Mouse (Mus musculus): ENCODE measurements around the gene Spaca6.

Gene Spaca6

DNA sequence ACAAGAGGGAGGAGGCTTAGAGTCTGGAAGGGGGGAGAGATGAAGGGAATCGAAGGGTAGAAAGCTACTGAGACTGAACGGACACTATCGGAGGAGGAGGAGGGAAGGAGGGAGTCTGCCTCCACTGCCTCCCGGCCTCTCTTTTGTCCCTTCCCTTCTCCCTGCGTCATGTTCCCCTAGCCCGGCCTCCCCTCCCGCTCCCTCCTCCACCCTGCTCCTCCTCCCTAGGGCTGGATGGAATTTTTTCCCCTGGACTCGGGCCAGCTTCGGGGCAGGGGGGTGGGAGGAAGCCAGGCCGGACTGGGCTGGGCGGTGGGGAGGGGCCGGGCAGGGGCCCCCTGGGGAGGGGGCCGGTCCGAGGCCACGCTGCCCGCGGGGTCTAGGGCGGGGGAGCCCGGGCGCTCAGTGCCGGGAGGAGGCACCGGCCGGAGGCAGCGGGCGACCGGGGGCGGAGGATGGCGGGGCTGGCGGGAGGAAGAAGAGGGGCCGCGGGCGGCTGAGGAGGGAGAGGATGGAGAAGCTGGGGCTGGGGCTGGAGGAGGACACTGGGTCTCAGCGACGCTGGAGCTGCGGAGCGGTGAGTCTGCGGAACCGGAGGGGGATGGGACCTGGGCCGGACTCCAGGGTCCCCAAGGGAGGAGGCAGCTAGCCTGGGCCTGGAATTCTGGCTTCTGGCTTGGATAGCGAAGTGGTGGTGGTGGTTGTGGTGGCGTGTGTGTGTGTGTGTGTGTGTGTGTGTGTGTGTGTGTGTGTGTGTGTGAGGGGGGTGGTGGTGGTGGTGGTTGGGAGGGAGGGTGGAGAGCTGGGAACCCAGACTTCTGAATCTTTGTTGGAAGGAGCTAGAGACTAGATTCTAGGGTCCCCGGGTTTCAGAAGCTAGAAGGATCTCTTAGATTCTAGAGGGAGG is at the start of gene Spaca6:
Spaca6 (plus strand) TSS at position 408 of the 907 bp plus-strand sequence.
- peak; percentile 92 to 93 for DNase-seq (ENCODE audit: low spot score in 2 of 2)

DNA sequence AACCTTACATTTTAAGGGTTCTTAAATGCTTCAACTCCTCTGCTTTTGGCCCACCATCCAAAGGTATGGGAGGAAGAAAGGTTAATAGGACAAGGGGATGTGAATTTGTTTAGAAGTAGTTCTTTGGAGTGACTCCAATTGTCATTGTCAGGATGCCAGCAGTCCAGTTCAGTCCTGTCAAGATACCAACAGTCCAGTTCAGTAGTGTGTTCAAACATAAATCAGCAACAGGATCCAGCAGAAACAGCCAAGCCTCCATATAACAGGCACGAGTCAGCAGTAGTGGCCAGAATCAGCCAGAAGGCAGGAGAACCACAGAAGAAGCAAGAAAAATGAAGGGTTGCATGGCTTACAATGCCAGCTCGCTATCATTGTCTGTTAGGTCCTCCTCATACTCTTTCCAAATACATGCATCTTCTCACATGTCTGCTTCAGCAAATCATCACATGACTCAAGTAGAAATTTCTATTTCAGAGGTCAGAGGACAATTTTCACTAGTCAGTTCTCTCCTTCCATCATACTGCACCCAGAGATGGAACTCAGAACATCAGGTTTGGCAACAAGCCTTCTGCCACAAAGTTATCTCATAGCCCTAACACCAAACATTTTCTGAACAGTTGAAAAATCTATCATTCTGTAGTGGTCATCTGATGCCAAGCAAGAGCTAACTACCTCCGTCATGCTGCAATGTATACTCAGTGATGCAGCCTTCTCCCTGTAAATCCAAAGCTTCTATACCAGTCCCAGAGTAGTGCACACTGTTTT is 35.9 kb upstream of the Spaca6 start:
- DNase-seq (ENCODE audit: low spot score in 2 of 2): no peak

- no peak for DNase-seq (ENCODE audit: low spot score in 2 of 2)
Observed at GRCm38 (mm10) chr17:17792578-17792977, 34.4 kb upstream of the Spaca6 start.

DNA sequence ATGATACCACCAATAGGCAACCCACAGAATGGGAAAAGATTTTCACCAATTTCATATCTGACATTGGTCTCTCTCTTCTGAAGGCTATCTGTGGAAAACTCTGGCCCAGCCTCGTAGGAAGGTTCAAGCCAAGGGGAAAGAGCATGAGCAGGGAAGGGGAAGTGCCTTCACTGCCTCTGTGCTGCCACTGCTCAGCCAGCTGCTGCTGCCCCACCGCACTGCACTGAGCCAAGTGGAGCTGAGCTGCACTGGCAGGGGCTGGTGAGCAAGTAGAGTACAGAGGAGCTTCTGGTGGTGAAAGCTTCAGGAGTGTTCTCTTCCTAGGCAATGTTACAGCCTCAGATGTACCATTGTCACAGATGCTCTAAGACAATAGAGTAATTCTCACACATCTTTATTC is 31.4 kb upstream of the Spaca6 start:
- no peak for DNase-seq (ENCODE audit: low spot score in 2 of 2)

DNA sequence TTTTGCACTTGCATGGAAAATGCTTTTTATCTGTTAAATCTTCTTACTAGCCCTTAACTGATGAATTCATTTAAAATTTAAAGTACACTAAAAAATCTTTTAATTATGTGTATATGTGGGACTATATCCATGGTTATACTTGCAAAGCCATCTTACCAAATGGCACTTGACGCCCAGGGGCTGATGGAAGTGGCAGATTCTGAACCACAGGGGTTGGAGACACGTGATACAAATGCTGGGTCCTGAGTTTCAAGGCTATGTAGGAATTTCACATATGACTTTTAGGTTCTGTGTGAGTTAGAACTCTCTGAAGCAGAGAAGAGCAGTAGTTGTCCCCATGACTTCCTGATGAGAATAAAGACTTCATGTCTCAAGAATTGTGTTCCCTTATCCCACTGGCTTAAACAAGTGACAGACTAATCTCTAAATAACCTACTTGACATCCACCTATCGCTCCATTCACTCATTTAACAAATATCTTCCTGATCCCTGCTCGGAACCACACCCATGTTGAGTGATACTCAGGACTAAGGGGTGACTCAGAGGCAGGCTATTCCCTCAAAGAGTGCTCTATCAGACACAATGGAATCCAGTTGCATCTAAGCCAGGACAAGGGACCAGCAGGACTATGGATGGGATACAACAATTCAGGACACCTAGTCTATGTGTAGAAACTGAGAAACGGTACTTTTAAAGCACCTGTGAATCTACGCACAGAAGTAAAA is 3.2 kb upstream of the Spaca6 start:
- DNase-seq (ENCODE audit: low spot score in 2 of 2): no peak

DNA sequence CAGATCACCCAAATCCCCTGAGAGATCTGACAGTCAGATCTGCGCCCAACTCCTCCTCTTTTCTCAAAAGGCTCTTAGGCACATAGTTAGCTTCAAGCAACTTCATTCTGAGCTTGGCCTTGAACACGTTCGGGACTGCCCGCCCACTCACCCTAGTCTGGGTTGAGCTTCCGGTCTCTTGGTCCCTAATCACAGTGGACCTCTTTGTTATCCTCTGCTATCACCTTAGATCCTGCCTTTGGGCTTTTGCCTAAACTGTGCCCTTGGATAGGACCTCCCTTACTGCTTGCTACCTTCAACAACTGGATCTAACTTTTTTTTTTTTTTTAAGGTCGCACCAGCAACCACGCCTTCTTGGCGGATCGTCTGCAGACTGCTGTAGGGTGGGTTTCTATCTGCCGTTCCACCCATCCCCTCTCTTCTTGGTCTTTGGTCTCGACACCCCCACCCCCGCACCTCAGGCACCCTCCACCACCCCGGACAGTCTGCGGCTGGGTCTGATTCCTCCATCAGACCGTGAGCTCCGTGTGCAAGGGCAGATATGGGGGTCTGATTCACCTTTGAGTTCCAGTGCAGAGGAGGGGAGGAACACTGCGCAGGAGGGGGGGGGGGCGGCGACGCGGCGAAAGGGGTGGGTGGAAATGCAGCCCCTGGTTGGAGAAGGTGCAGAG is 902 bp upstream of the Spaca6 start:
- peak; percentile 57 to 60 for DNase-seq (ENCODE audit: low spot score in 2 of 2)

DNA sequence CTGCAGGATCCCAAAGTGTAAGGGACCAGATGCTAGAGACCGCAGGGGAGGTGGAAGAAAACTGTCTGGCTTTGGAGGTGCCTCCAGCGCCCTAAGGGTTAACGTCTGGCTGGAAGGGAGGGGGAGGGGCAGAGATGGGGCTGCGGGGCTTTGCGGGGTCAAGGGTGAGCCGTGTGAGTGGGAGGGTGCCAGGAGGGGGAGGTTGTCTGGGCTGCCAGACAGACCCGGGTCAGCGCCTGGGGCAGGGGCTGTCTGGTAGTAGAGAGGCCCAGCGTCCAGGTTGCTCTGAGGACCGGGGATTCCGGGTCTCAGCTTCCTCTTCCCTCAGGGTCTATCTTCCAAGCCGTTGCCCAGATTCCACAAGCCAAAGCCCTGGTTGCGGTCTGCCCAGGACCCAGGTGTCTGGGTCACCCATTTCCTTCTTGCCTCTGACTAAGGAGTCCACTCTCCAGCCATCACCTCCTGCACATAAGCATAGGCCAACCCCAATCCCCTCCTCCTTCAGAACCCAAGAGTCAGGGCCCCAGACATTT is 766 bp downstream of the Spaca6 start:
- peak; percentile 44 to 55 for DNase-seq (ENCODE audit: low spot score in 2 of 2)

GRCm38 (mm10) chr17:17828191-17828981 is 1.4 kb downstream of the Spaca6 start:
- DNase-seq (ENCODE audit: low spot score in 2 of 2): peak; percentile 39 to 54

DNA sequence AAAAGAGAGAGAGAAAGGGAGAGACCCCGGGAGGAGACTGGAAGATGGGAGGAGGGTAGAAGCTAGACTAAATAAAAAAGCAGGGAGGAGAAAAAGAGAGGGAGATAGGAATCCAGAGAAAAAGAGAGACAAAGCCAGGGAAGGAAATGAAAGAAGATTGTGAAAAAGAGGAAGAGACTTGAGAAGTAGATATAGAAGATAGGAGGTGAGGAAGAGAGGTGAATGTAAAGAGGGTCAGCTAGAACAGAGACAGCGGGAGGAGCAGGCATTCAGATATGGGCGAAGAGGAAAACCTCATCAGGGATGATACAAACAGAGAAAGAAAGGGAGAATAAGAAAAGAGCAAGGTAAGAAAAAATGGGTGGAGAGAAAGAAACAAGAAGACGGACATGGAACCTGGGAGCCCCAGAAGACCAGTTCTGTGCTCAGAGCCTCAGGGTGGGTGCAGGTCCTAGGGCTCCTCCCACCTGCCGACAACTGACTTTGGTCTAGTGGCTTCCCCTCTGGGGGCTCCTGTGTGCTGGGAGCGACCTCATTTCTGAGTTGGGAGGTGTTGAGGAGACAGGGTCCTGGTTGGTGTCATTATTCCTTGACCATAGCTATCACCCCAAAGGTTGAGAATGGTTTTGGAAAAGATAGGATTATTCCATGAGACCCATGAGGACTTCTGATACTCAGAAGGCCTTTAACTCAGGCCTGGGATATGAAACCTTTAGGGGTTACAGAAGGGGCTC is 2.3 kb downstream of the Spaca6 start:
- DNase-seq (ENCODE audit: low spot score in 2 of 2): no peak

GRCm38 (mm10) chr17:17829816-17830535 is 3.0 kb downstream of the Spaca6 start:
- no peak for DNase-seq (ENCODE audit: low spot score in 2 of 2)

DNA sequence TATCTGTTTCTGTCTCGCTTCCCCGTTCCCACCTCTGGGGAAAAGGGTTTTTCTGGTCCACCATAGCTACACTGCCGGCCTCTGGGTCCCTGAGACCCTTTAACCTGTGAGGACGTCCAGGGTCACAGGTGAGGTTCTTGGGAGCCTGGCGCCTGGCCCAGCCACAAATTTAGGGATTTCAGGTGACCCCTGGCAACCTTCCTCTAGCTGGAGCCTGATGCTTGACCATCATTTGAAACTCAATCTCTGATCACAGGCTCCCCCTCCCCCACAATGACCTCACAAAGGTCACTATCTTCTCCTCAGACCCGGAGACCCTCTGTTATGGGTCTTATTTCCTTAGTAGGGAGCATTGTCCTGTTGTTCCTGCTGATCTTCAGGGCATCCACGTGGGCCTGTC is 3.8 kb downstream of the Spaca6 start:
- no peak for DNase-seq (ENCODE audit: low spot score in 2 of 2)

GRCm38 (mm10) chr17:17834896-17835295 is 7.9 kb downstream of the Spaca6 start:
- DNase-seq (ENCODE audit: low spot score in 2 of 2): no peak

GRCm38 (mm10) chr17:17836101-17836500 is 9.1 kb downstream of the Spaca6 start:
- DNase-seq (ENCODE audit: low spot score in 2 of 2): no peak

- no peak for DNase-seq (ENCODE audit: low spot score in 2 of 2)
Observed at GRCm38 (mm10) chr17:17837426-17837825, 10.5 kb downstream of the Spaca6 start.

GRCm38 (mm10) chr17:17837919-17838701 is 11.2 kb downstream of the Spaca6 start:
- peak; percentile 99 for DNase-seq (ENCODE audit: low spot score in 2 of 2)

GRCm38 (mm10) chr17:17839276-17839675 is 12.3 kb downstream of the Spaca6 start:
- DNase-seq (ENCODE audit: low spot score in 2 of 2): no peak

DNA sequence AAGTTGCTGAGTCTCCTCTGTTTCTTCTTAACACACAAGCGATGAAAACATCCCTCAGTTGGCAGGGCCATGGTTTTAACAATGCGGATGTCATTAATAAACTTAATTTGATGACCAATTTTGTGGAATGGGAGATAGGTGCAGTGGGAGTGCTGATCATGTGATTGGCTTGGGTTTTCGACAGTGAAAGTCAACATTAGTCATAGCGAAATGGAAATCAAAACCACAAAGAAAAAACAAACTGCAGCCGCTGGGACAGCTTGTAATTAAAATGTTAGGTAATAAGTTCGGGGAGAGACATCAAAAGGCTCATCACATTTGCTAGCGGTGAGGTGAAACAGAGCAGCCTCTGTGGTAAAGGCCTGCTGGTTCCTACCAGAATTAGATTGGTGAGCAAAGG is 13.8 kb downstream of the Spaca6 start:
- DNase-seq (ENCODE audit: low spot score in 2 of 2): no peak

- no peak for DNase-seq (ENCODE audit: low spot score in 2 of 2)
Observed at GRCm38 (mm10) chr17:17843534-17844261, 16.7 kb downstream of the Spaca6 start.
